Mouse (Mus musculus) forelimb bud, embryonic 11.5 days (tissue): ENCODE measurements around the gene Id2.

Experiments
- DNase-seq: peaks from one replicate; pipeline ENCODE4 v3.0.0-alpha.2; 2012; ENCODE audit warnings: low read depth, low spot score

Gene Id2

DNA sequence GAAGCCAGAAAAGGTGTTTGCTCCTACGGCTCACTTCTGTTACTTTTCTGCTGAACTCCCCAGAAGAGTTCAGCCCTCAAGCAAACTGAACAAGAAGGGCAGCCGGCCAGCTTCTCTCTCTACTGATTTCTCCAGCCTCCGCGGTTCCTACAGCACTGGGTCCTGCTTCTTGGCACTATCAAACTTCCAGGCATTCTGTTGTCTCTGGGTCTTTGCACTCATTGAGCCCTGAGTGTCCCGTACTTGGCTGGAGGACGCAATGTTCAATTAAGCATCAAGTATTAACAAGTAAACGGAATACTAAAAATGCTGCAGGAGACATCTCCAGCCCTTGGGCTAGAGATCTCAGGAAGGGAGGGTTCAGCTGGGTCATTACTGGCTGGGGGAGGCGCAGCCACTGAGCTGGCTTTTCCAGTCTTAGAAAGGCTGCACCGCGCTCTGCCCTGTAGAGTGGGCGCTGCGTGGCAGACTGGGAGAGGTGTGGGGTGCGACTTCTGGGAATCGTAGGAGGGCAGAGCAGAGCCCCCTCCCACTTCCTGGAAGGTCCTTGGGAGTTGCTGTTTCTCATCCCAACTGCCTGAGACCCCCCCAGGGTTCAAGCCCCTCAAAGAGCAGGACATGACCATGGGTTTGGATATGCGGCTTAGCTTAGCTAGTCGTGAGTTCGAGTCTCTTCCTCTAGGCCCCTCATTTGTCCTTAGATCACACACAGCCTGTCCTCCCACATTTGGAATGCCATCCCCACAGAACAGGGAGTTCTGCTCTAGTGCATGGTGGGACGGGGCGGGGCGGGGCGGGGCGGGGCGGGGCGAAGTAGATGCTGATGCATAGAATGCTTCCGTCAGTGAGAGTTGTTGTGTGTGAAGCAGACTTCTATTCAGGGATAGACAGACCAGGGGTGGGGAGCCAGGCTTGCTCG lies 13.4 kb downstream of the Id2 start:
- no peak for DNase-seq

DNA sequence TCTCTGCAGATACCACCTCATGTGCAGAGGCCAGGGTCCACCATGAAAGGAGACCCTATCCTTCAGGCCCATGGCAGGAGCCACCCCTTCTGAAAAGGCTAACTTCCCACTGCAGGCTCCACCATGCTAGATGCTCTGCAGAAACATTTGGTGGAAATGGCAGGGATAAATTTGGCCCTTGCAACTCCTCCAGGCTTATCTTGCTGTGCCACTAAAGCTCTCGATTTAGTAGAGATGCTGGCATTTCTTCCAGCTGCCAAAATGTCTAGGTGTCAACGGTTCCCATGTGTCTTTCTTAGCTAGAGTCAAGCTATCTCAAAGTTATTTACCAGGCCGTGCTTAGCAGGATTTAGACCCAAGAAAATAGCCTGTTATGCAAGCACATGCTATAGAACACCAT lies 22.6 kb downstream of the Id2 start:
- no peak for DNase-seq

DNA sequence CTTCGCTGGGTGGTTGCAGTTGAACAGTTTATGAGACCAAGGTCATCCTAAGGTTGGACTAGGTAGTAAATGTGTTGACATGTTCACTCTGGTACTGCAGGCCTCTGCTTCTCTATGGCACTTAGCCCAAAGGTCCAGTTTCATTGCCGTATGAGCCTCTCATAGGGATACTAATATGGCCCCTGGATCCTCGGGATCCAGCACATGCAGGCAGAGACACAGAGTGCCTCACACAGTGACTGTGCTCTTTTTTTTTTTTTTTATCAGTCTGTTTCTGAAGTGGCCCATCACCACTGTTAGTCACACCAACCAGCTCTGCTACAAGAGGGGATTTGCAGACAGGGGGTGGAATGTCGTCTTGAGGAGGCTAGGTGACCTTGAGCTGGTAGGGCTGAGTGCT lies 23.6 kb downstream of the Id2 start:
- DNase-seq = no peak

DNA sequence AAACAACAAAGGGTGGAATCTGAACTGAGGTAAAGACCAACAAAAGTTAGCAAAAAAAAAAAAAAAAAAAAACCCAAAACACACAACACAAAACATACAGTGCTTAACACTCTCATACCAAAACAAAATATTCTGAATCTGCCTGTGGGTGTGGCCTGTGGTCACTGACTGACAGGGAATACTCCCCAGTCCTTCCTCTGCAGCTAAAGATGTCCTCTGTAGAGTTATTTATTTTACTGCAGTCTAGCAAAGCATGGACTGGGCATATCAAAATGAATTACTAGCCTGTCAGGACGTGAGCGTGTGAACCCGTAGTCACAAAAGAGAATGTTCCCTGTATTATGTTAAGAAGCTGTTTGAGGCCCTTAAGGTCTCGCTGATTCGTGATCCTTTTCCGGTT lies 34.7 kb downstream of the Id2 start:
- DNase-seq = no peak

DNA sequence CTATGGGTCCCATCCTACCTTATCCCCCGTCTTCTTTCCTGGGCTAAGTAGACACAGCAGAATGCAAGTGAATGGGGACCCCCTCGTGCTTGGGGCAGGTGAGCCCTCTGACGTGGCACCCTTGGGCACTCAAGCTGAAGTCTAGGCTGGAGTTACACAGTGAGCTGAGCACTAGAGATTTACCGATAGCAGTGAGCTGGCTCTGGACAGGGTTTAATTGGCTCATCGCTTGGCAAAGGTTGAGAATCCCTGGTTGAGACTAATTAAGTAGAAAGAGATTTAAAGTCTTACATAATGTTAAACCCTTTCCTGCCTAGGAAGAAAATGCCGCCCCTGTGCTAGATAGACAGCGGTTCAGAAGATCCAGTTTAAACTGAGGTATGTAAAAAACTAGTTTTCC lies 36.0 kb downstream of the Id2 start:
- no peak for DNase-seq

DNA sequence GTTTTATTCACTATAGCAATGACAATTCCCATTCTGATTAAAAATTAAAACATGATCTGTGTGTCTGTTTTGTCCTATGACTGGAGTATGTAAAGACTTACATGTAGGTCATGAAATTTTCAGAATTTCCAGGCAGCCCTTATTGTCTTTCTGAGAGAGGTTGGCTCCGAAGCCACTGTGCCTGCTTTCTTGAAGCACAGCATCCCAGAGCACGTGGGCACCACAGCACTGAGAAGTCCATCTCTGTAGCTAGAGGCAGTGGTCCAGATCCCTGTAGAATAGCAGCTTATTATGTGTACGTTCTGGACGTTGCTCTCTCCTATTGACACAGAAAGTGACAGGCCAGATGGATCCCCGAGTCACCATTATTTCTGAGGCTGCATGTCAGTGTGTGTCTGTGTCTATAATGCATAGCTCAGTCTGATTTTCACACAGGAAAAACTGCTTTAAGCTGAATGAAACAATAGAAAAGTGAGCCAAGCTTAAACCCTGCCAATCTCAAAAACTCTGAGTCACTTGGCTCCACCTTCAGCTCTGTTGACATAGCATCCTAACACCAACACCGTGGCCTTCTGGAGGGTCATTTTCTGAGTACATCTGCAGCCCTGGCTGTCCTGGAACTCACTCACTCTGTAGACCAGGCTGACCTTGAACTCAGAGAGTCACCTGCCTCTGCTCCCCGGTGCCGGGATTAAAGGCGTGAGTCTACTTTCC lies 37.3 kb downstream of the Id2 start:
- no peak for DNase-seq

DNA sequence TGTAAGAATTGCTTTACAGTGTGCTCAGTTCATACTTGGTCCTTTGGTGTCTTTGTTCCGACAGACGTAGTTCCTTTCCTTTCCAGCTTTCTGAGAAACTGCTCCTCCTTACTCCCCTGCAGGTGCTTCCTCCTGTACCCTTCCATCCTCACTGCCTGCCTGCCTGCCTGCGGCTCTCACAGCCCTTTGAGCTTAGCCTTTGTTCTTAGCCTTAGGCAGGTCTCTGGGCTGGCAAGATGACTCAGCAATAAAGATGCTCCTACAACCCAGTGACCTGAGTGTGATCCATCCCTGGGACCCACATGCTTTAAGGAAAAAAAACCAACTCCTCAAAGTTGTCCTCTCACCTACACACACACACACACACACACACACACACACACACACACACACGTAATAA lies 42.0 kb downstream of the Id2 start:
- no peak for DNase-seq

DNA sequence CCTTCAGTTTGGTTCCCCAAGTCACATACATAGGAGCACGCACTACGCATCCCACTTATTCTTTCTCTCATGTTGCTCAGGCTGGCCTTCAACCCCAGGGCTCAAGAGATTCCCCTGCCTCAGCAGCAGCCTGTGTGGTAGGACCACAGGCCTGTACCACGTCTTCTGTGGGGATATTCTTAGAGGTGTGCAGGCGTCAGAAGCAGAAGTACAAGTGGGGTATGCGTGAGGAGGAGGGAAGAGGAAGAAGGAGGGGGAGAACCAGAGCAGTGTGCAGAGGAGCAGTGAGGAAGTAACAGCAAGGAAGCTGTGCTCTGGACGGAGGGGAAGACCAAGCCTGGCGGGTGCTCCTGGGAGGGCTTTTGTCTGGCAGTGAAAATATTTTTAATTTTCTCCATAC lies 42.4 kb downstream of the Id2 start:
- DNase-seq = no peak

DNA sequence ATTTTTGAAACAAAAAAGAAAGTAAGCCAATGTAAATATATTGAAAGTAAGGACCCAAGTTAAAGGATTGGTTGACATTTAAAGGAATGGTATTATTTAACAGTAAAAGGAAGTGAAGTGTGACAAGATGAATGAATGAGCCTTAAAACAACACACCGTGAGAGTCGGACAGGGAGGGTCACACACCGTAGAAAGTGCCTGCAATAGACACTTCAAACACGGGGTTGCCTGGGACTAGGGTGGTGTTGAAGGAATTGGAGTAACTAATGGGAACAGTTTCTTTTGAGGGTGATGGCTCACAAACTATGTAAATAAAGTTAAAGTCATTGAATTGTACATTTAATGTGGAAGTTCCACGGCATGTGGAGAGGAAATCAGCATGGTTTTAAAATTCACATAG lies 47.7 kb downstream of the Id2 start:
- no peak for DNase-seq

DNA sequence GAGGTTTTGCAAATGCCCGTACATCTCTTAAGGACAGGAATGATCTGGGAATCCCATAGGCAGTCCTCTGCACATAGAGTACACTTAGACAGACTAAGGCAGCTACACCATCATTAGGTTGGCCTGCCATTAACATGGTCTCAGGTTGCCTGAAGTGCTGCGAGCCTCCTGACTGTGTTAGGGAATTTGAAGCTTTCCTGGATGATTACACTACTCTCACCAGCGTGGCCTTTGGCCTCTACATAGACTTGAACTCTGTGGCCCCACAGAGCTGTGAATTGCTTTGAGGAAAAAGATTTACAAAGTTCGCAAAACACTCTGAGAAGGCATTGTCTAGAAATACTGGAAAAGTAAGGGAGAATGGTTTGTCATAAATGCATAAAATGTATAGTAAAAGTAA lies 52.4 kb downstream of the Id2 start:
- DNase-seq = no peak

DNA sequence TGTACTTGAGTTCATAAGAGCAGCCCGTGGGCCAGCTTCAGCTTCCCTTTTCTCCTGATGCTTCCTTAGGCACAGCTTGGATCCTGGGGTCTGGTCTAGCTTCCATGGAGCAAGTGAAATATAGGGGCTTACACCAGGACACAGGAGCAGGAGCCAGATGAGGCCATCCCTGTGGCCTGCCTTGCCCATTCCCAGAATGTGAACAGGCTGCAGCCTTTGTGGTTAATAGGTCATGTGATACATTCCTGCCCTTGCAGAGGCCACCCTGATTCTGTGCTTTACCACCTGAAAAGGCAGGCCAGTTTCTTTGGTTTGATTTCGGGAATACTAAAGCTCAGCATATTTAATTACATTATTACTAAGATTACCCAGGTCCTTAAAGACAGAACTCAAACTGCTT lies 52.9 kb downstream of the Id2 start:
- DNase-seq = no peak
